Mouse (Mus musculus) hindbrain, embryonic 14.5 days (tissue): ENCODE results near the gene Eif3a. TPM values are rescaled to one million over a fixed set of nuclear protein-coding genes. Genes with fewer than 3 reads are reported as not detected.

Experiments
- ATAC-seq: fragments of 200-750 bp; cut with Nextera tagmentation; 2 replicates; pipeline ENCODE4 v1.8.0; 2017; ENCODE audit warnings: moderate number of reproducible peaks, mild to moderate bottlenecking, moderate TSS enrichment, moderate library complexity; ENCODE audit not compliant: low FRiP score
- DNase-seq: peaks from one replicate; pipeline ENCODE4 v3.0.0-alpha.2; 2015; ENCODE audit warnings: low spot score
- H3K27ac ChIP-seq: fragments of 300-500 bp; sonication (generic); 2 replicates; pipeline ENCODE4 v1.5.1; 2014; ENCODE audit warnings: mild to moderate bottlenecking, moderate library complexity
- H3K27me3 ChIP-seq: fragments of 300-500 bp; sonication (generic); 2 replicates; pipeline ENCODE4 v1.6.1; 2014; ENCODE audit warnings: mild to moderate bottlenecking, low read length, mixed read lengths; ENCODE audit not compliant: control insufficient read depth, insufficient read depth
- H3K36me3 ChIP-seq: fragments of 300-500 bp; sonication (generic); replicated peaks from 2 replicates; pipeline ENCODE4 v1.6.1; 2014; ENCODE audit not compliant: control insufficient read depth, insufficient read depth
- H3K4me1 ChIP-seq: fragments of 300-500 bp; sonication (generic); replicated peaks from 2 replicates; pipeline ENCODE4 v1.6.1; 2014; ENCODE audit warnings: antibody characterized with exemption, low read length, mixed read lengths; ENCODE audit not compliant: control insufficient read depth, insufficient read depth
- H3K4me2 ChIP-seq: fragments of 300-500 bp; sonication (generic); replicated peaks from 2 replicates; pipeline ENCODE4 v1.6.1; 2014; ENCODE audit warnings: mild to moderate bottlenecking, moderate library complexity
- H3K4me3 ChIP-seq: fragments of 300-500 bp; sonication (generic); replicated peaks from 2 replicates; pipeline ENCODE4 v1.5.1; 2014; ENCODE audit warnings: mild to moderate bottlenecking, low read length
- H3K9ac ChIP-seq: fragments of 300-500 bp; sonication (generic); 2 replicates; pipeline ENCODE4 v1.6.1; 2014
- H3K9me3 ChIP-seq: fragments of 300-500 bp; sonication (generic); 2 replicates; pipeline ENCODE4 v1.6.1; 2016; ENCODE audit warnings: low read length; ENCODE audit not compliant: control insufficient read depth
- WGBS: fragments of 180-500 bp; shearing (Covaris S2); extraction: QIAGEN DNeasy Blood & Tissue Kit; methylation state at CpG from one replicate; pipeline ENCODE4 v1.1.7; 2014; 5-methylcytosine and 5-hydroxymethylcytosine counted together
- polyA plus RNA-seq: library from polyadenylated mRNA; unstranded; fragments of >200 nt; fragmentation: Nextera tagmentation; extraction: Ambion mirVana; gene quantifications from 2 replicates; pipeline ENCODE4 v1.2.1, GENCODE M21; 2014

Eif3a gene
- 117 and 122 TPM in 2 replicates for polyA plus RNA-seq

- peak; percentile 95 for DNase-seq
- H3K4me2 ChIP-seq = peak within 1 kb of the TSS; percentile 95
- H3K36me3 ChIP-seq = no peaks in the 10 kb centered on the region
- H3K4me3 ChIP-seq = peak within 1 kb of the TSS; percentile 87
- peaks cover 19% of the 10 kb centered on the region for H3K4me1 ChIP-seq
- under 1% methylated on average over 57 of the region's 57 CpGs for WGBS
- peak; percentile 98 for ATAC-seq
- no peaks in the 10 kb centered on the region for H3K9me3 ChIP-seq
- peak within 1 kb of the TSS; percentile 100 for H3K9ac ChIP-seq
- no peaks in the 10 kb centered on the region for H3K27me3 ChIP-seq
- peak within 1 kb of the TSS; percentile 98 for H3K27ac ChIP-seq
These were observed at the start of gene Eif3a for GRCm38 (mm10) chr19:60790551-60791161. Gene Eif3a, minus strand, starts transcription at chr19:60790658.

- no peak overlapping the region for H3K9ac ChIP-seq
- peaks cover 84% of the 10 kb centered on the region for H3K36me3 ChIP-seq
- 80% methylated on average over 1 of the region's 1 CpGs for WGBS
- H3K9me3 ChIP-seq = no peaks in the 10 kb centered on the region
- H3K27ac ChIP-seq = no peak overlapping the region
- H3K4me3 ChIP-seq = no peak overlapping the region
- H3K27me3 ChIP-seq = no peaks in the 10 kb centered on the region
- ATAC-seq = no peak
- H3K4me2 ChIP-seq = no peak overlapping the region
- no peaks in the 10 kb centered on the region for H3K4me1 ChIP-seq
- peak; percentile 82 for DNase-seq
These were observed 47.3 kb upstream of the Eif3a start for GRCm38 (mm10) chr19:60837747-60838146.

- no peaks in the 10 kb centered on the region for H3K27me3 ChIP-seq
- H3K4me2 ChIP-seq = no peak overlapping the region
- no peaks in the 10 kb centered on the region for H3K9me3 ChIP-seq
- H3K4me1 ChIP-seq = no peaks in the 10 kb centered on the region
- H3K36me3 ChIP-seq = peaks cover 83% of the 10 kb centered on the region
- no peak overlapping the region for H3K27ac ChIP-seq
- no peak for DNase-seq
- 92% methylated on average over 6 of the region's 6 CpGs for WGBS
- no peak overlapping the region for H3K4me3 ChIP-seq
- no peak for ATAC-seq
- H3K9ac ChIP-seq = no peak overlapping the region
These were observed 28.2 kb upstream of the Eif3a start for GRCm38 (mm10) chr19:60818677-60819076.

- peaks cover 8% of the 10 kb centered on the region for H3K4me1 ChIP-seq
- no peaks in the 10 kb centered on the region for H3K27me3 ChIP-seq
- H3K36me3 ChIP-seq = peaks cover 29% of the 10 kb centered on the region
- DNase-seq = no peak
- no peak overlapping the region for H3K4me3 ChIP-seq
- H3K9ac ChIP-seq = no peak overlapping the region
- ATAC-seq = no peak
- no peaks in the 10 kb centered on the region for H3K9me3 ChIP-seq
- 96% methylated on average over 6 of the region's 6 CpGs for WGBS
- H3K4me2 ChIP-seq = no peak overlapping the region
- H3K27ac ChIP-seq = no peak overlapping the region
These were observed 22.7 kb upstream of the Eif3a start for GRCm38 (mm10) chr19:60813133-60813532.

DNA sequence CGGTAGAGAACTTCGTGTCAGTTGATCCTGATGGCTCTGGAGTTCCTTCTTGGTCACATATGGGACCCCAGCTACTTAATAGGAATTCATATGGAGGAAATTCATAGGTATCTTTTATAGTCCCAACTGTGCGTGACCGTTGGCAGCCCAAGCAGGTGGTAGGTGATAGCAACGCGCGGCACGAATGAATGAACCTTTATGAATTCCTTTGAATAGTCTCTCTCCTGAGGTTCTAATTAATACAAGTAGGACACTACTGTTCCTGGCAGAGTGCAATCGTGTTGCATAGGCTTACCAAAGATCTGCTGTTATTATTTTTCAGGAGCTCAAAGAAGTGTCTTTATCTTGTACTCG, 21.6 kb upstream of the Eif3a start:
- H3K4me3 ChIP-seq = peak overlapping the region; percentile 78
- peak overlapping the region; percentile 70 for H3K4me2 ChIP-seq
- H3K9me3 ChIP-seq = no peaks in the 10 kb centered on the region
- ATAC-seq = no peak
- WGBS = 16% methylated on average over 10 of the region's 10 CpGs
- H3K36me3 ChIP-seq = peaks cover 20% of the 10 kb centered on the region
- no peak for DNase-seq
- H3K27ac ChIP-seq = peak overlapping the region; percentile 67; the same call in 1 of the 2 replicates
- H3K9ac ChIP-seq = peak overlapping the region; percentile 82
- H3K4me1 ChIP-seq = peaks cover 8% of the 10 kb centered on the region
- H3K27me3 ChIP-seq = no peaks in the 10 kb centered on the region

DNA sequence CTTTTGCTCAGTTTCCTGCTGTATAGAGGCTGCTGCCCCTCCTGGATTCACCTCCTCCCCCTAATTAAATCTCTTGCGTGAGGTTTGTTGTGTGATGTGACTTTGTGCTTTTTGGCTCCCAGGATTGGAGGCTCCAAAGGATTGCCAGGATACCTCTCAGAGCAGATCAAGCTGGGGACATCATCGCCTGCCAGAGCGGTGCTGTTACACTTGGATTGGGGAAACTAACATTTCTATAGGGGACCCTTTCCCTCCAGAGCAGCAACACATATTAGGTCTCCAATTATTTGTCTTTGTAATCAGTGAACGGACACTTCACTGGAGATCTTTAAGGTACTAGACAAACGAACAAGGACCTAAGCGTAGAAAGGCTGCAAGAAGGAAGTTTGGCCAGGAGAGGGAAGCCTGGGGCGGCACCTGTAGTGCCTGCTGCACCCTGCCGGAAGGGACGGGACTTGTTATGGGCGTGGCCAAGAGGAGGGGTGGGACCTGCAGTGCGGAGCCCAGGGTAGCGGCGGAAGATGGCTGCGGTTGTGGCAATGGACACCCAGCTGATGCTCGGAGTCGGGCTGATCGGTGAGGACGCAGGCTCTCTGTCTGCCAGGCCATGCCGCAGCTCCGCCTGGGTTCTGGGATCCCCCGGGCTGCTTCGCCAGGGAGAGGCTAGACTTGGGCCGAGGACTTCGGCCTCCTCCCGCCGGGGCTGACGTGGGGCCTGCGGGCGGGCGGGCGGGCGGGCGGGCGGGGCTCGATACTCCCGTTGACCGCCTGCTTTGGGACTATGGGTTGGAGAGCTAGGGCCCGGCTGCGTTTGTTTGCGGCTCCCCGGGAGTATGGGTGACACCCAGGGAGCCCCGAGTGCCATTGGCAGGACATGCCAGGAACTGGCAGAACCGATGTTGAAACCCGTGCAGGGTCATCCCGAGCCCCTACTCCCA, 20.9 kb upstream of the Eif3a start, which contains the start of gene Fam45a:
Gene Fam45a (plus strand): TSS at position 488 of the 938 bp plus-strand sequence.
- H3K4me3 ChIP-seq = peak within 1 kb of the TSS; percentile 78
- peaks cover 8% of the 10 kb centered on the region for H3K4me1 ChIP-seq
- peak within 1 kb of the TSS; percentile 70 for H3K4me2 ChIP-seq
- no peaks in the 10 kb centered on the region for H3K9me3 ChIP-seq
- WGBS = 2% methylated on average over 44 of the region's 45 CpGs
- peak within 1 kb of the TSS; percentile 82 for H3K9ac ChIP-seq
- ATAC-seq (peak; percentile 100), DNase-seq (peak; percentile 83)
- H3K27ac ChIP-seq = peak within 1 kb of the TSS; percentile 67
- H3K36me3 ChIP-seq = peaks cover 14% of the 10 kb centered on the region; the same call in 1 of the 2 replicates
- no peaks in the 10 kb centered on the region for H3K27me3 ChIP-seq

DNA sequence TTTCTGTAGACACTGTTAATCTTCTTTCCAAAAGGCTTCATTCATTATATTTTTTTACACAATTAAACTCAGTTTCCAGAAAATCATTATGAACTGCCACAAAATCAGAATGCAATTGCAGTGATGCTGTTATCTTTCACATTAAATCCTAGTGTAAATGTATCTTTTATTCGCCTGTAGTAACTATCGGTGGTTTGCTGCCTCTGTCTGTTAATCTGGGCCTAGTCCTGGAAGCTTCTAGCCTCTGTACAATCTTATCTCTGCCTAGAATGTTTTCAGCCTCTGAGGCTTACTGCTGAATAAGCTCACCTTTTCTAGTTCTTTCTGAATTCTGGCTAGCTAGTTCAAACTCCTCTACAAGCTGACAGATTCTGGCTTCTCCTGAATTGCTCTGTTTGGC, 19.5 kb upstream of the Eif3a start:
- H3K4me1 ChIP-seq = peaks cover 8% of the 10 kb centered on the region
- H3K9me3 ChIP-seq = no peaks in the 10 kb centered on the region
- WGBS = 100% methylated on average over 2 of the region's 2 CpGs

DNA sequence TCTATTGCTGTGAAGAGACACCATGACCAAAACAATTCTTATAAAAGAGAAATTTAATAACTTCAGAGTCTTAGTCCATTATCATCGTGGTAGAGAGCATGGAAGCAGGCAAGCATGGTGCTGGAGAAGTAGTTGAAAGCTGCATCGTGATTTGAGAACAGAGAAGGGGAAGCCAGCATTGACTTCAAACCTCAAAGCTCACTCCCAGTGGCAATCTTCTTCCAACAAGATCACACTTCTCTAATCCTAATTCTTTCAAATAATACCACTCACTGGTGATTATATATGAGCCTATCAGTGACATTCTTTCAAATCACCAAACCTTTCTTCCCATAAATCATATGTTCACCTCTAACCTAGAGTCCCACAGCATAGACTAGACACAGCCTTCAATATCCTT, 14.4 kb upstream of the Eif3a start:
- Histone ChIP-seq H3K4me3 (no peak overlapping the region), H3K36me3 (no peaks in the 10 kb centered on the region), H3K9me3 (no peaks in the 10 kb centered on the region), H3K27ac (no peak overlapping the region), H3K4me2 (no peak overlapping the region), H3K9ac (no peak overlapping the region), H3K4me1 (no peaks in the 10 kb centered on the region), H3K27me3 (no peaks in the 10 kb centered on the region)
- 68% methylated on average over 2 of the region's 2 CpGs for whole genome bisulfite sequencing
- ATAC-seq (no peak), DNase-seq (no peak)

More for the DNA sequence above, 19.5 kb upstream of the Eif3a start:
- Histone ChIP-seq H3K36me3 (peaks cover under 1% of the 10 kb centered on the region; the same call in 1 of the 2 replicates), H3K4me2 (no peak overlapping the region), H3K9ac (no peak overlapping the region), H3K4me3 (no peak overlapping the region), H3K27me3 (no peaks in the 10 kb centered on the region), H3K27ac (no peak overlapping the region)
- ATAC-seq (no peak), DNase-seq (no peak)

- Histone ChIP-seq H3K27ac (no peak overlapping the region), H3K9me3 (no peaks in the 10 kb centered on the region), H3K27me3 (no peaks in the 10 kb centered on the region), H3K9ac (no peak overlapping the region), H3K36me3 (no peaks in the 10 kb centered on the region), H3K4me2 (no peak overlapping the region), H3K4me3 (no peak overlapping the region), H3K4me1 (no peaks in the 10 kb centered on the region)
- WGBS = 82% methylated on average over 7 of the region's 7 CpGs
- no peak for ATAC-seq
- DNase-seq = no peak
These were observed 9.6 kb upstream of the Eif3a start for GRCm38 (mm10) chr19:60799867-60800569.
